Mouse (Mus musculus) brain, embryonic 14.5 days (tissue): ENCODE results near the gene Pdzd2. TPM values are rescaled to one million over a fixed set of nuclear protein-coding genes. Genes with fewer than 3 reads are reported as not detected.

Source experiments
- DNase-seq: peaks from one replicate; pipeline ENCODE4 v3.0.0-alpha.2; 2011; ENCODE audit warnings: low read depth
- CTCF ChIP-seq: fragments of 200-500 bp; IDR thresholded peaks from 2 replicates; pipeline ENCODE4 v1.5.1; 2012; ENCODE audit warnings: inconsistent platforms, mild to moderate bottlenecking, moderate library complexity, borderline replicate concordance; ENCODE audit not compliant: insufficient read depth, insufficient read length; ENCODE audit errors: extremely low read depth
- POLR2A ChIP-seq: fragments of 200-500 bp; IDR thresholded peaks from 2 replicates; pipeline ENCODE4 v1.6.1; 2012; ENCODE audit warnings: mild to moderate bottlenecking, inconsistent platforms, borderline replicate concordance; ENCODE audit not compliant: poor library complexity, insufficient read depth, insufficient read length, severe bottlenecking; ENCODE audit errors: extremely low read depth
- polyA plus RNA-seq: library from polyadenylated mRNA; depleted of rRNA; stranded (reverse); fragments of >200 nt; gene quantifications from 2 replicates; pipeline ENCODE4 v1.2.3, GENCODE M21; 2012

Gene Pdzd2
- polyA plus RNA-seq, 1 experiment, result 7.7 TPM

- TF ChIP-seq CTCF (no peak), POLR2A (no peak)
- DNase-seq, result no peak
Observed at GRCm38 (mm10) chr15:12449321-12449720, 290.4 kb downstream of the Pdzd2 start.

GRCm38 (mm10) chr15:12447021-12447434, 292.7 kb downstream of the Pdzd2 start:
- no peak for DNase-seq
- TF ChIP-seq POLR2A (no peak), CTCF (no peak)

DNA sequence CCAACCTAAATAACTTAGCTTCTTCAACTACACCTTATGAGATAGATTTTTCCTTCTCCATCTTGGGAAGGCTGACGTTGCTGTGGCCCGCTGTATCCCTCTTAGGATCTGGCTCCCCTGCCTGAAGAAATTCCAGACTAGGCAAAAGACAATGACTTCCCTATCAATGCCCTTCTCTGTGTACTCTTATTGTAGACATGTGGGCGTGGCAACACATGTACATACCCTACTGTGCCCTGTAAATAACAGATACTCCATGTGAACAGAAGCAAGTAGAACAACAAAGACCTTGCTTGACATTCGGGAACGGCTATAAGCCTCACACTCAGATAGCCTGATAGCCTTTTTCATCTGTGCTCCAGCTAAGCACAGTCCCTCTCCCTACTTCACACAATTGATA, 295.2 kb downstream of the Pdzd2 start:
- DNase-seq, result no peak
- TF ChIP-seq POLR2A (no peak), CTCF (no peak)

DNA sequence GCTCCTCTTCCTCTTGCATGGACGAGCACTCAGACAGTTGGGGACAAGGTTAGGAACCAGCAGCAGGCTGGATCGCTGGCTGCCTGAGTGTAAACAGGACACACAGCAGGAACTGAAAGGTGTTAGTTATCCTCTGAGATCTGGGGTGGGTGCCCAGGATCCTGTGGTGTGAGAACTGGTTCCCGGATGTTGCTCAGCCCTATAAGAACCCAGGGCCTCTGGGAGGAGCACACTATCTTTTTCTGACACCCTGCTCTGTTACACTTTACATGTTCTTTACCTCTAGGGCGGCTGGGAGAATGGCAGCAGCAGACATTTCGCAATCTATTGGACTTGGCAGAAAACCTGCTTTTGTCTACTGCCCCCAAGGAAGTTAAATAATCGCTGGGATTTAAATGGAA, 300.4 kb downstream of the Pdzd2 start:
- TF ChIP-seq CTCF (no peak), POLR2A (no peak)
- DNase-seq, result peak; percentile 9

DNA sequence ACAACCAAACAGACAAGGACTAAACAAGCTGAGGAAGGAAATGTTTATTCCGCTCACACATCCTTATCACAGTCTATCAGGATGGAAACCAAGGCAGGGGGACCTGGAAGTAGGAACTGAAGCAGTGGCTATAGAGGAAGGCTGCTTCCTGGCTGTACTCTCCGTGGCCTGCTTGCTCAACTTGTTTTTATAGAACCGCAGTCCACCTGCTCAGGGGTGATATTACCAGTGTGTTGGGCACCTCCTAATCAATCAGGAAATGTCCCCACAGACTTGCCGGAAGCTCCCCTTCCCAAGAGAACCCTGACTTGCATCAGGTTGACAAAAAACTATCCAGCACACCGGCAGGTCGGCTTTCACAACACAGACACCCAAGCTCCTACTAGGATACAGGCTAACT, 301.0 kb downstream of the Pdzd2 start:
- no peak for TF ChIP-seq POLR2A
- TF ChIP-seq CTCF, result no peak
- DNase-seq, result no peak

GRCm38 (mm10) chr15:12438081-12438480, 301.6 kb downstream of the Pdzd2 start:
- peak; percentile 14 for DNase-seq
- TF ChIP-seq POLR2A (no peak), CTCF (no peak)

- no peak for TF ChIP-seq POLR2A
- no peak for TF ChIP-seq CTCF
- no peak for DNase-seq
Observed at GRCm38 (mm10) chr15:12435910-12436309, 303.8 kb downstream of the Pdzd2 start.

DNA sequence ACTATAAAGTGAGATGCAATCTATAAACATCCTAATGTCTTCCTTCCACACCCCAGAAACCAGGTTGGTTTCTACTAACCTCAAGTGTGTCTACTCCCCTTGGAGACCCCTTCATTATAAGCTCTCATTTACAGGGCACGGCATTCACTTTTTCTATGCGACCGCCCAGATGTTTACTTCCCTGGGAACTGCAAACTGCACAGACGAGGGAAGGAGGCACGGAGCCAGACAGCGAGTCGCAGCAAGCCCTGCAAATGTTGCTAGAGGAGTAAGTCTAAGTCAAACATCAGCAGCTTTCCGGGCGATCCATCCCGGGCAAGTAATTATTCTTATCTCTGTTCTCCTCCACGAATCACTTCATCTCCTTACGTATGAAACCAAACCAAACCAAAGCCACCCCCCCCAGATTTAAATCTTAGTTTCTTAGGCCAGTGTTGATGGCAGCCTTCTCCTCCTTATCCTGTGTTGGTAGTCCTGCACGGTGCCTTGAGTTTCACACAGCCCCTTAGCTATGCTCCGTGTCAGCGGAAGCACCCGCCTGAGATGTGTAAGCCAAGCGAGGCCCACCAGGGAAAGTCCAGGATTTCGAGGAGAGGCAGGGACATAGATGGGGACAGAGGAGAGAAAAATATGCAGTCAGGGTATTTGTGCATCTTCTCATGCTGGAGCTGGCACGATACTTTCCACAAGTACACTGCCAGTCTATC, 305.7 kb downstream of the Pdzd2 start:
- peak; percentile 25 for DNase-seq
- TF ChIP-seq CTCF (no peak), POLR2A (no peak)

GRCm38 (mm10) chr15:12432879-12433278, 306.8 kb downstream of the Pdzd2 start:
- TF ChIP-seq POLR2A, result no peak
- no peak for TF ChIP-seq CTCF
- DNase-seq, result no peak

DNA sequence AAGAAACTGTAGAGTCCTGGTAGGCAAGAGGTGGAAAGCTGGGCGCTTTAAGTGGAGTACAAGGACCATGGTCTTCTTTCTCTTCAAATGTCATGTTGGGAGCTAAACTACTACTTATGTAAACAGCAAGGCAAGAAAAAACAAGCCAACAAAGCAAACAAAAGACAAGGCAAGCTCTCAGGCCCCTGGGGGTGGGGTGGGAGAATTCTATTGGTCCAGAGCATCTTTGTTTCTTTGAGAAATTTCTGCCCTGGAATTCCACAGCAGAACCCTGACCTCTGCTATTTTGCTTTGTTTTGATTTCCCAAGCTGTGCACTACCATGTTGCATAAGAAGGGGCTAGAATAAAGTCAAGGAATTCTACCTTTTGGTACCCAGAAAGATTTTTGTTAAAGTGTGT, 307.4 kb downstream of the Pdzd2 start:
- TF ChIP-seq POLR2A, result no peak
- TF ChIP-seq CTCF, result no peak
- DNase-seq, result peak; percentile 14

DNA sequence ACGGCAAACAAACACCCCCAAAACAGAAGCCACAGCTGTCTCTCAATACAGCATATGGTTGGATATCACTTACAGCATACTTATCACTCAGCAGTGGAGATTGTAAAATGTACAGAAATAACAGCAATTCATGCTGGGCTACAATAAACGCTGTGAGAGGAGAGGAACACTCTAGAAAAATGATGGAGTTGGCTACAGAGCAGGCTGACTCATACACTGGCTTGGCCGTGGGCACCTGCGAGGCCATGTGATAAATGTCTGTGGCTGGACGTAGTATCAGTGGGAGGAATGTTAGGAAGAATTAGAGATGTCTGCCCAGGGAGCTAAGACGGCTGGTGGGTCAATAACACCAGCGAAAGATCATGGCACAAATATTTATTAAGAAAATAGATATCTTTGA, 308.0 kb downstream of the Pdzd2 start:
- TF ChIP-seq CTCF (no peak), POLR2A (no peak)
- DNase-seq, result no peak

- TF ChIP-seq POLR2A (no peak), CTCF (no peak)
- DNase-seq, result no peak
Observed at GRCm38 (mm10) chr15:12431188-12431587, 308.5 kb downstream of the Pdzd2 start.

GRCm38 (mm10) chr15:12430670-12431069, 309.1 kb downstream of the Pdzd2 start:
- DNase-seq, result no peak
- TF ChIP-seq CTCF (no peak), POLR2A (no peak)

GRCm38 (mm10) chr15:12429572-12430431, 309.9 kb downstream of the Pdzd2 start:
- no peak for DNase-seq
- TF ChIP-seq POLR2A (no peak), CTCF (no peak)

DNA sequence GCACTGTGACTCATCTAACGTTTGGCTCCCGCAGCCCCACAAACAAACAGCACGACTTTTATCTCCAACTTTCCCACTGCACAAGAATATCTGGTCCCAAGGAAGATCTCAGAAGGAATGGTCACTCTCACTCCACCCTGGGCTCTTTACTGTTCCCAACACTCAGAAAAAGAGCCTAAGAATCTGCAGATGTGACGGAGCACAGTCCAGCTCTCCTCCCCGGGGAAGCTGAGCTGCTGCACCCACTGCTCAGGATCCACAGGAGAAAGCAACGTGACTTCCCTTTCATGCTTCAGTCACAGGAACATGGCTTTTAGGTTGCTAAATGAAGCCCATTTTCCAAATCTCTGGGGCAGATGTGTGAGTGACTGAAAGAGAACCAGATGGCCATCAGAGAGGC, 311.9 kb downstream of the Pdzd2 start:
- DNase-seq, result no peak
- TF ChIP-seq CTCF (no peak), POLR2A (no peak)

DNA sequence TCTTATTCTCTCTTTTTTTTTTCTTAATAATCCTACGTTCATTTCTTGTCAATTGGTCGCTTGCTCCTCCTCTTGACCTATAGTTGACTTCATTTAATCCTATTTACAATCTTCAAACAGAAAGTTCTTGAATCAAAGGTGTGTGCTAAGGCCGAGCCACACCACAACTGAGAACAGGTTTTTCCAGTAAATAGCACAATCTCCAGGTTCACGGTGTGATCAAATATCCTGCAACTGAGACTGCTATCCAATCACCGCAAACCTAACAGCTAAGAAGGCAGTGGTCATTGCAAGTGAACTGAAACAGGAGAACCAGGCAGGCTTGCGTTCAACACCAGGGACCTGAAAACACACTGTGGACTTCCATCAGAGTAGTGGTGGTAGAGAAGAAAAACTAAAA, 313.4 kb downstream of the Pdzd2 start:
- no peak for DNase-seq
- TF ChIP-seq POLR2A (no peak), CTCF (no peak)
